Mouse (Mus musculus) liver, adult 2 months (tissue): ENCODE results near the gene Gadd45g. TPM values are rescaled to one million over a fixed set of nuclear protein-coding genes. Genes with fewer than 3 reads are reported as not detected.

Experiments used
- DNase-seq: peaks from one replicate; pipeline ENCODE4 v3.0.0-alpha.2; 2011; ENCODE audit warnings: low read depth, low spot score; ENCODE audit errors: extremely low read depth
- H3K27ac ChIP-seq: fragments of 200-500 bp; replicated peaks from 2 replicates; pipeline ENCODE4 v1.5.1; 2012; ENCODE audit warnings: low read depth, mild to moderate bottlenecking, control low read depth, inconsistent platforms, low read length; ENCODE audit not compliant: insufficient read depth
- H3K27me3 ChIP-seq: fragments of 200-500 bp; 2 replicates; pipeline ENCODE4 v1.6.1; 2012; ENCODE audit warnings: mild to moderate bottlenecking, moderate library complexity, low read length, inconsistent platforms; ENCODE audit not compliant: control insufficient read depth, insufficient read depth
- H3K36me3 ChIP-seq: fragments of 200-500 bp; 2 replicates; pipeline ENCODE4 v1.6.1; 2012; ENCODE audit warnings: low read length, inconsistent platforms; ENCODE audit not compliant: control insufficient read depth, insufficient read depth
- H3K4me1 ChIP-seq: fragments of 200-500 bp; 2 replicates; pipeline ENCODE4 v1.6.1; 2011; ENCODE audit warnings: low read length; ENCODE audit not compliant: control insufficient read depth, insufficient read depth
- H3K4me3 ChIP-seq: fragments of 200-500 bp; 2 replicates; pipeline ENCODE4 v1.5.1; 2011; ENCODE audit warnings: low read depth, mild to moderate bottlenecking, control low read depth, low read length, moderate library complexity; ENCODE audit not compliant: insufficient read depth
- H3K79me2 ChIP-seq: fragments of 200-500 bp; 2 replicates; pipeline ENCODE4 v1.6.1; 2012; ENCODE audit warnings: inconsistent platforms, mild to moderate bottlenecking, low read length, moderate library complexity; ENCODE audit not compliant: control insufficient read depth, insufficient read depth
- H3K9ac ChIP-seq: fragments of 200-500 bp; 2 replicates; pipeline ENCODE4 v1.6.1; 2012; ENCODE audit warnings: low read depth, mild to moderate bottlenecking, control low read depth, inconsistent platforms, low read length
- CTCF ChIP-seq: fragments of 200-500 bp; IDR thresholded peaks from 2 replicates; pipeline ENCODE4 v1.5.1; 2011; ENCODE audit warnings: low read depth, low read length, control low read depth
- POLR2A ChIP-seq: fragments of 200-500 bp; IDR thresholded peaks from 2 replicates; pipeline ENCODE4 v1.6.1; 2011; ENCODE audit warnings: low read length, control low read depth; ENCODE audit not compliant: insufficient read depth; ENCODE audit errors: extremely low read depth
- WGBS: fragments of 180-500 bp; shearing (Covaris S2); methylation state at CpG from one replicate; pipeline ENCODE4 v1.1.7; 2018; 5-methylcytosine and 5-hydroxymethylcytosine counted together
- polyA plus RNA-seq: library from polyadenylated mRNA; depleted of rRNA; stranded (reverse); fragments of >200 nt; gene quantifications from 2 replicates; pipeline ENCODE4 v1.2.3, GENCODE M21; 2012
- total RNA-seq: library from RNA; depleted of rRNA; stranded (reverse); fragments of >200 nt; gene quantifications from 2 replicates; pipeline ENCODE4 v1.2.3, GENCODE M21; 2014

Gadd45g gene
- total and polyA plus RNA-seq, 2 experiments = 5.9 to 7.0 TPM

- Histone ChIP-seq H3K27ac (no peak overlapping the region), H3K36me3 (no peaks in the 10 kb centered on the region), H3K9ac (no peak overlapping the region), H3K27me3 (no peaks in the 10 kb centered on the region), H3K79me2 (no peaks in the 10 kb centered on the region), H3K4me3 (no peak overlapping the region), H3K4me1 (peaks cover 6% of the 10 kb centered on the region)
- DNase-seq = no peak
- 98% methylated on average over 8 of the region's 8 CpGs for WGBS
- TF ChIP-seq CTCF (no peak), POLR2A (no peak)
Measured at GRCm38 (mm10) chr13:51859174-51859573, 12.7 kb downstream of the Gadd45g start.

- no peak for TF ChIP-seq CTCF
- no peak for TF ChIP-seq POLR2A
- no peaks in the 10 kb centered on the region for H3K36me3 ChIP-seq
- H3K4me1 ChIP-seq = peaks cover 6% of the 10 kb centered on the region
- WGBS = 49% methylated on average over 3 of the region's 3 CpGs
- no peak overlapping the region for H3K9ac ChIP-seq
- DNase-seq = no peak
- H3K79me2 ChIP-seq = no peaks in the 10 kb centered on the region
- no peak overlapping the region for H3K27ac ChIP-seq
- no peak overlapping the region for H3K4me3 ChIP-seq
- no peaks in the 10 kb centered on the region for H3K27me3 ChIP-seq
Measured at GRCm38 (mm10) chr13:51859798-51860197, 13.3 kb downstream of the Gadd45g start.

- H3K4me1 ChIP-seq = 0 out of 2 replicates have a peak, but pooled peaks cover 2% of the 10 kb centered on the region
- no peak overlapping the region for H3K27ac ChIP-seq
- TF ChIP-seq CTCF (no peak), POLR2A (no peak)
- H3K79me2 ChIP-seq = no peaks in the 10 kb centered on the region
- 76% methylated on average over 1 of the region's 1 CpGs for WGBS
- no peaks in the 10 kb centered on the region for H3K36me3 ChIP-seq
- H3K9ac ChIP-seq = no peak overlapping the region
- H3K4me3 ChIP-seq = no peak overlapping the region
- DNase-seq = no peak
- H3K27me3 ChIP-seq = no peaks in the 10 kb centered on the region
Measured at GRCm38 (mm10) chr13:51862750-51863149, 16.3 kb downstream of the Gadd45g start.

GRCm38 (mm10) chr13:51866151-51866659 lies 19.7 kb downstream of the Gadd45g start:
- peaks cover 3% of the 10 kb centered on the region; the same call in 1 of the 2 replicates for H3K4me1 ChIP-seq
- H3K27ac ChIP-seq = no peak overlapping the region

GRCm38 (mm10) chr13:51868491-51869128 lies 22.1 kb downstream of the Gadd45g start:
- TF ChIP-seq POLR2A (no peak), CTCF (no peak)
- H3K79me2 ChIP-seq = no peaks in the 10 kb centered on the region
- no peaks in the 10 kb centered on the region for H3K36me3 ChIP-seq
- WGBS = 69% methylated on average over 12 of the region's 12 CpGs
- H3K4me1 ChIP-seq = peaks cover 21% of the 10 kb centered on the region
- H3K27ac ChIP-seq = no peak overlapping the region
- no peak overlapping the region for H3K4me3 ChIP-seq
- no peak overlapping the region for H3K9ac ChIP-seq
- no peak for DNase-seq
- H3K27me3 ChIP-seq = no peaks in the 10 kb centered on the region

More at GRCm38 (mm10) chr13:51866151-51866659, 19.7 kb downstream of the Gadd45g start:
- TF ChIP-seq CTCF = no peak
- no peak for TF ChIP-seq POLR2A
- no peak overlapping the region for H3K9ac ChIP-seq
- peak; percentile 88 for DNase-seq
- WGBS = 16% methylated on average over 11 of the region's 11 CpGs
- H3K27me3 ChIP-seq = no peaks in the 10 kb centered on the region
- H3K4me3 ChIP-seq = no peak overlapping the region
- H3K36me3 ChIP-seq = no peaks in the 10 kb centered on the region
- no peaks in the 10 kb centered on the region for H3K79me2 ChIP-seq

GRCm38 (mm10) chr13:51869129-51869491 lies 22.6 kb downstream of the Gadd45g start:
- no peak for DNase-seq
- no peak overlapping the region for H3K9ac ChIP-seq
- H3K4me1 ChIP-seq = peaks cover 21% of the 10 kb centered on the region
- H3K36me3 ChIP-seq = no peaks in the 10 kb centered on the region
- WGBS = 89% methylated on average over 9 of the region's 9 CpGs
- no peak overlapping the region for H3K27ac ChIP-seq
- TF ChIP-seq POLR2A (no peak), CTCF (no peak)
- no peaks in the 10 kb centered on the region for H3K79me2 ChIP-seq
- H3K4me3 ChIP-seq = no peak overlapping the region
- H3K27me3 ChIP-seq = no peaks in the 10 kb centered on the region
